Mouse (Mus musculus): Measurements from ENCODE around the gene Mdm2. TPM values are rescaled to one million over a fixed set of nuclear protein-coding genes. Genes with fewer than 3 reads are reported as not detected.

Gene Mdm2
- polyA plus RNA-seq, 1 experiment from 2014 or later: 19.5 TPM

GRCm38 (mm10) chr10:117671930-117672666 is 38.5 kb downstream of the Mdm2 start:
- Histone ChIP-seq H3K9me3 (replicated peaks) (no peaks in the 10 kb centered on the region), H3K4me1 (replicated peaks) (peaks cover 7% of the 10 kb centered on the region; the same call in 1 of the 2 replicates), H3K9ac (no peak overlapping the region), H3K36me3 (replicated peaks) (no peaks in the 10 kb centered on the region), H3K4me2 (no peak overlapping the region), H3K4me3 (replicated peaks) (no peak overlapping the region), H3K27me3 (0 out of 2 replicates have a peak, but pooled peaks cover 8% of the 10 kb centered on the region), H3K27ac (replicated peaks) (no peak overlapping the region)
- ATAC-seq (ENCODE audit: insufficient read depth): no peak
- WGBS (ENCODE audit: insufficient replicate concordance): 67% methylated on average over 13 of the region's 13 CpGs

DNA sequence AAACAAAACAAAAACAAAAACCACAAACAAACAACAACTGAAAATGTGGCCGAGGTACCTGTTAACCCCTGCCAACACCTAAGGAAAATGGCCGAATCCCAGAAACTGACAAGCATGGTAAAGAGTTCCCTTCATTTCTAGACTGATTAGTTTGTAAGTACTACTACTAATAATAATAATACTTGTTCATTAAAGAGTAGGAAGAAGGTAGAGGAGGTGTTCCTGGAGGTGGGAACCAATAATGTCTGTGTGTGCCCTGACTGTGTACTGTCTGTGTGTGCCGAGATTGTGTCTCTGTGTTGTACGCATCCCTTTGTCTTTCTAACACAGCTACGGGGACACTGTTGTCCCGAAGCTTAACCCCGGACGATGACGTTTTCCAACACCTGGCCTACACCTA is 39.3 kb downstream of the Mdm2 start:
- H3K4me1 ChIP-seq (replicated peaks): peaks cover 2% of the 10 kb centered on the region; the same call in 1 of the 2 replicates
- 0 out of 2 replicates have a peak, but pooled peaks cover 7% of the 10 kb centered on the region for H3K27me3 ChIP-seq
- 72% methylated on average over 9 of the region's 9 CpGs for WGBS (ENCODE audit: insufficient replicate concordance)
- H3K4me3 ChIP-seq (replicated peaks): no peak overlapping the region
- no peak overlapping the region for H3K27ac ChIP-seq (replicated peaks)
- no peaks in the 10 kb centered on the region for H3K36me3 ChIP-seq (replicated peaks)
- no peak for ATAC-seq (ENCODE audit: insufficient read depth)
- no peaks in the 10 kb centered on the region for H3K9me3 ChIP-seq (replicated peaks)
- H3K4me2 ChIP-seq: no peak overlapping the region
- H3K9ac ChIP-seq: no peak overlapping the region

DNA sequence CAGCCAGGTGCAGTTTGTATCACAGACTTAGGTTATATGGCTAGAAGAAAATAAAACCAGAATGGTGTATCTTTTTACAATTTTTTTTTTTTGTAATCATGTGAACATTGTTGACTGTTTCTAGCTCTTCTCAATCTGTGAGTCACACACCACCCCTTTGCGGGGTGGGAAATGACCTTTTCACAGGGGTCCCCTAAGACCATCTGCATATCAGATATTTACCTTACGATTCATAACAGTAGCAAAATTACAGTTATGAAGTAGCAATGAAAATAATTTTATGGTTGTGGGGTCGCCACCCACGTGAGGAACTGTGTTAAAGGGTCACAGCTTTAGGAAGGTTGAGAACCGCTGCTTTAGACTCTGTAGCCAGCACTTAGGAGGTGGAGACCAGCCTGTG is 39.8 kb downstream of the Mdm2 start:
- Histone ChIP-seq H3K4me2 (no peak overlapping the region), H3K4me3 (replicated peaks) (no peak overlapping the region), H3K27ac (replicated peaks) (no peak overlapping the region), H3K9me3 (replicated peaks) (no peaks in the 10 kb centered on the region), H3K36me3 (replicated peaks) (no peaks in the 10 kb centered on the region), H3K27me3 (0 out of 2 replicates have a peak, but pooled peaks cover 5% of the 10 kb centered on the region), H3K9ac (no peak overlapping the region), H3K4me1 (replicated peaks) (no peaks in the 10 kb centered on the region)
- 64% methylated on average over 5 of the region's 5 CpGs for WGBS (ENCODE audit: insufficient replicate concordance)
- no peak for ATAC-seq (ENCODE audit: insufficient read depth)

DNA sequence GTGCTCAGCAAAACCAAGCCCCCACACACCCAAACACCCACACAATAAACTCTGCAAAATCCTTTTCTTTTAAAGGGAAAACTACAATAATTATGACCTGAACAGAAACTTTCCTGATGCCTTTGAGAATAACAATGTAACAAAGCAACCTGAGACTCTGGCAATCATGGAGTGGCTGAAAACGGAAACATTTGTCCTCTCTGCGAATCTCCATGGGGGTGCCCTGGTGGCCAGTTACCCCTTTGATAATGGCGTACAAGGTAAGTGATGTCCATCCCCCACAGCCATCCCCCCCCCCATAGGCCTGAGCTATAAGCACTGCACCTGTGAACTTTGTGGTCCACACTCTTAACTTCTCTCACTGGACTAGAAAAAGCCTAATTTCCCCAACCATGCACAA is 40.5 kb downstream of the Mdm2 start:
- no peaks in the 10 kb centered on the region for H3K36me3 ChIP-seq (replicated peaks)
- H3K4me2 ChIP-seq: no peak overlapping the region
- no peaks in the 10 kb centered on the region for H3K4me1 ChIP-seq (replicated peaks)
- H3K9me3 ChIP-seq (replicated peaks): no peaks in the 10 kb centered on the region
- WGBS (ENCODE audit: insufficient replicate concordance): 64% methylated on average over 3 of the region's 3 CpGs
- no peak for ATAC-seq (ENCODE audit: insufficient read depth)
- no peak overlapping the region for H3K9ac ChIP-seq
- no peak overlapping the region for H3K27ac ChIP-seq (replicated peaks)
- no peaks in the 10 kb centered on the region for H3K27me3 ChIP-seq
- no peak overlapping the region for H3K4me3 ChIP-seq (replicated peaks)

- Histone ChIP-seq H3K4me2 (no peak overlapping the region), H3K27ac (replicated peaks) (no peak overlapping the region), H3K4me1 (replicated peaks) (no peaks in the 10 kb centered on the region), H3K36me3 (replicated peaks) (no peaks in the 10 kb centered on the region), H3K9ac (no peak overlapping the region), H3K9me3 (replicated peaks) (no peaks in the 10 kb centered on the region), H3K4me3 (replicated peaks) (no peak overlapping the region), H3K27me3 (no peaks in the 10 kb centered on the region)
- WGBS (ENCODE audit: insufficient replicate concordance): 62% methylated on average over 10 of the region's 10 CpGs
- ATAC-seq (ENCODE audit: insufficient read depth): no peak
Measured at GRCm38 (mm10) chr10:117669449-117670090, 41.0 kb downstream of the Mdm2 start.

DNA sequence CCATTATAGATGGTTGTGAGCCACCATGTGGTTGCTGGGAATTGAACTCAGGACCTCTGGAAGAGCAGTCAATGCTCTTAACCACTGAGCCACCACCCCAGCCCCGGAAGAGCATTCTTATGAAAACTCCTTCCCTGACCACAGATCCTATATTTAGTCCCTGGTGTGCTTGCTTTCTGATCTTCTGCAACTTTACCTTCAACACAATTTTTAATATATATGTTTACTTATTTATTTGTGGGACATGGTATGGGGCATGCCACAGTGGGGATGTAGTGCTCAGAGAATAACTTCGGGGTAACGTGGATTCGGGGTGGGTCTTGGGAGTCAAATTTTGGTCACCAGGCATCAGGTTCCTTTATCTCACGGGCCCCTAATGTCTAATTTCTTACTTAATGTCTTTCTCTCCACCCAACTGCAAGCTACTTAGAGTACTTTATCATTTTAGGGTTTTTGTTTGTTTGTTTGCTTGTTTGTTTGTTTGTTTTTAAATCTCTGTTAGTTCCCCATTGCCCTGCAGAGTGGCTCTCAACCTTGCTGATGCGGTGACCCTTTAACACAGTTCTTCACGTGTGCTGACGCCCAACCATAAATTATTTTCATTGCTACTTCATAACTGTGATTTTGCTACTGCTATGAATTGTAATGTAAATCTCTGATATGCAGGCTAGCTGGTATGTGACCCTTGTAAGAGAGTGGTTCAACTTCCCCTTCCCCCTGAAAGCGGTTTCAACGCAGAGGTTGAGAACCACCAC is 41.8 kb downstream of the Mdm2 start:
- Histone ChIP-seq H3K9ac (no peak overlapping the region), H3K4me3 (replicated peaks) (no peak overlapping the region), H3K4me2 (no peak overlapping the region), H3K36me3 (replicated peaks) (no peaks in the 10 kb centered on the region), H3K27me3 (no peaks in the 10 kb centered on the region), H3K27ac (replicated peaks) (no peak overlapping the region), H3K9me3 (replicated peaks) (no peaks in the 10 kb centered on the region), H3K4me1 (replicated peaks) (no peaks in the 10 kb centered on the region)
- ATAC-seq (ENCODE audit: insufficient read depth): no peak
- WGBS (ENCODE audit: insufficient replicate concordance): 63% methylated on average over 10 of the region's 10 CpGs

GRCm38 (mm10) chr10:117667663-117668507 is 42.7 kb downstream of the Mdm2 start:
- H3K36me3 ChIP-seq (replicated peaks): no peaks in the 10 kb centered on the region
- no peak overlapping the region for H3K9ac ChIP-seq
- H3K4me2 ChIP-seq: no peak overlapping the region
- WGBS (ENCODE audit: insufficient replicate concordance): 80% methylated on average over 28 of the region's 28 CpGs
- no peak for ATAC-seq (ENCODE audit: insufficient read depth)
- no peak overlapping the region for H3K4me3 ChIP-seq (replicated peaks)
- H3K9me3 ChIP-seq (replicated peaks): no peaks in the 10 kb centered on the region
- no peak overlapping the region for H3K27ac ChIP-seq (replicated peaks)
- no peaks in the 10 kb centered on the region for H3K27me3 ChIP-seq
- no peaks in the 10 kb centered on the region for H3K4me1 ChIP-seq (replicated peaks)

DNA sequence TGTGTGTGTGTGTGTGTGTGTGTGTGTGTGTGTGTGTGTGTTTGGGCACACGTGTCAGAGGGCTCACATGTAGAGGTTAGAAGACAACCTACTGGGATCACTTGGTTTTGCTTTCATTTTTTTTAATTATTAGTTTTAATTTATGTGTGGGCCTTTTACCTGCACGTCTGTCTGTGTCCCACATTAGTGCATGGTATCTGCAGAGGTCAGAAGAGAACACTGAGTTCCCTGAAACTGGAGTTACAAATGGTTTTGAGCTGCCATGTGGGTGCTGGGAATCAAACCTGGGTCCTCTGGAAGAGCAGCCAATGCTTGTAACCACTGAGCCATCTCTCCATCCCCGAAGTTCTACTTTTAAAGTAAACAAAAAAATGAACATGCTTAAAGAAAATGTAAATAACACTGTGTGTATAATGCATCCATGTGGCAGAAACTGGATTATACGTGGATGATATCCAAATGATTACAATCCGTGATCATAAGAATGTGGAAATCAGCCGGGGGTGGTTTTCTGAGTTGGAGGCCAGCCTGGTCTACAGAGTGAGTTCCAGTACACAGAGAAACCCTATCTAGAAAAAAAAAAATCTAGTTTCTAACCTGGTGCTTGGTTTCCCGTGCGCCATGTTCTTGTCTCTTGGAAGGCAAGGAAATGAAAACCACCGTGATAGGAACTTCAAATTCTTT is 43.5 kb downstream of the Mdm2 start:
- Histone ChIP-seq H3K4me1 (replicated peaks) (0 out of 2 replicates have a peak, but pooled peaks cover 3% of the 10 kb centered on the region), H3K9ac (no peak overlapping the region), H3K36me3 (replicated peaks) (no peaks in the 10 kb centered on the region), H3K4me2 (no peak overlapping the region), H3K27ac (replicated peaks) (no peak overlapping the region), H3K4me3 (replicated peaks) (no peak overlapping the region), H3K9me3 (replicated peaks) (no peaks in the 10 kb centered on the region), H3K27me3 (no peaks in the 10 kb centered on the region)
- no peak for ATAC-seq (ENCODE audit: insufficient read depth)
- WGBS (ENCODE audit: insufficient replicate concordance): 72% methylated on average over 9 of the region's 9 CpGs

GRCm38 (mm10) chr10:117666361-117666760 is 44.2 kb downstream of the Mdm2 start:
- Histone ChIP-seq H3K27me3 (no peaks in the 10 kb centered on the region), H3K9me3 (replicated peaks) (no peaks in the 10 kb centered on the region), H3K4me3 (replicated peaks) (no peak overlapping the region), H3K36me3 (replicated peaks) (no peaks in the 10 kb centered on the region), H3K4me1 (replicated peaks) (0 out of 2 replicates have a peak, but pooled peaks cover 3% of the 10 kb centered on the region), H3K4me2 (no peak overlapping the region), H3K9ac (no peak overlapping the region), H3K27ac (replicated peaks) (no peak overlapping the region)
- ATAC-seq (ENCODE audit: insufficient read depth): no peak
- WGBS (ENCODE audit: insufficient replicate concordance): 68% methylated on average over 3 of the region's 3 CpGs
